Comparison of ENCODE assay signal across 27 mouse cellular contexts in genomic region chr10:69383186-69383585, GRCm38 (mm10). TPM values are rescaled to one million over a fixed set of nuclear protein-coding genes. Genes with fewer than 3 reads are reported as not detected.
DNase-seq lines count a peak whose midpoint lies in the region; ATAC-seq and TF ChIP-seq lines count a peak whose summit lies in the region.
"Had no signal": no experiment of that assay in that cellular context is flagged by ENCODE, and none has a peak within 500 bp of the region (broad histone marks: within the 10 kb centered on the region; RNA-seq: fewer than 3 reads in every experiment).

No protein-coding gene starts in this region.

- WGBS in hindbrain, postnatal 0 days: 75% methylated on average over 1 of the region's 1 CpGs
- 81% methylated on average over 1 of the region's 1 CpGs for WGBS in hindbrain, embryonic 13.5 days

- ATAC-seq in hindbrain, postnatal 0 days: no peak
- ATAC-seq in hindbrain, embryonic 13.5 days (ENCODE audit: low FRiP score): no peak
- ATAC-seq: CD4-positive, CD25-positive, alpha-beta regulatory T cell, adult 4 months; forebrain, embryonic 15.5 days; intestine, embryonic 15.5 days had no signal

- no peak overlapping the region for H3K9ac ChIP-seq in hindbrain, postnatal 0 days (replicated peaks; ENCODE audit: low read length)
- H3K9ac ChIP-seq in hindbrain, embryonic 13.5 days: no peak overlapping the region
- H3K9ac ChIP-seq: embryonic facial prominence, embryonic 12.5 days; embryonic facial prominence, embryonic 15.5 days; forebrain, embryonic 12.5 days; forebrain, embryonic 15.5 days; heart, embryonic 13.5 days; hindbrain, embryonic 15.5 days; intestine, embryonic 15.5 days had no signal

- H3K9me3 ChIP-seq in hindbrain, postnatal 0 days (ENCODE audit: low read length): no peaks in the 10 kb centered on the region
- no peaks in the 10 kb centered on the region for H3K9me3 ChIP-seq in hindbrain, embryonic 13.5 days
- H3K9me3 ChIP-seq: embryonic facial prominence, embryonic 12.5 days; embryonic facial prominence, embryonic 15.5 days; forebrain, embryonic 12.5 days; forebrain, embryonic 15.5 days; heart, embryonic 10.5 days; heart, embryonic 13.5 days; hindbrain, embryonic 15.5 days; intestine, embryonic 15.5 days had no signal

- no peak for TF ChIP-seq CTCF in hindbrain, postnatal 0 days (IDR thresholded peaks at IDR 0.05; ENCODE audit: low read depth)

- H3K4me1 ChIP-seq in hindbrain, postnatal 0 days (ENCODE audit: insufficient read depth, low read length): no peaks in the 10 kb centered on the region
- H3K4me1 ChIP-seq in hindbrain, embryonic 13.5 days (replicated peaks): no peaks in the 10 kb centered on the region
- H3K4me1 ChIP-seq: embryonic facial prominence, embryonic 15.5 days; forebrain, embryonic 12.5 days; forebrain, embryonic 15.5 days; heart, embryonic 10.5 days; heart, embryonic 13.5 days; hindbrain, embryonic 15.5 days; intestine, embryonic 15.5 days had no signal

- H3K4me2 ChIP-seq in hindbrain, postnatal 0 days (ENCODE audit: low read depth, low read length): no peak overlapping the region
- no peak overlapping the region for H3K4me2 ChIP-seq in hindbrain, embryonic 13.5 days
- H3K4me2 ChIP-seq: embryonic facial prominence, embryonic 12.5 days; embryonic facial prominence, embryonic 15.5 days; forebrain, embryonic 12.5 days; forebrain, embryonic 15.5 days; heart, embryonic 13.5 days; hindbrain, embryonic 15.5 days; intestine, embryonic 15.5 days had no signal

- no peaks in the 10 kb centered on the region for H3K36me3 ChIP-seq in hindbrain, postnatal 0 days (ENCODE audit: insufficient read depth, low read length)
- H3K36me3 ChIP-seq in hindbrain, embryonic 13.5 days: no peaks in the 10 kb centered on the region
- H3K36me3 ChIP-seq: embryonic facial prominence, embryonic 12.5 days; embryonic facial prominence, embryonic 15.5 days; forebrain, embryonic 12.5 days; forebrain, embryonic 15.5 days; heart, embryonic 10.5 days; heart, embryonic 13.5 days; hindbrain, embryonic 15.5 days; intestine, embryonic 15.5 days had no signal

- H3K27ac ChIP-seq in hindbrain, postnatal 0 days: no peak overlapping the region
- no peak overlapping the region for H3K27ac ChIP-seq in hindbrain, embryonic 13.5 days
- H3K27ac ChIP-seq: embryonic facial prominence, embryonic 12.5 days; embryonic facial prominence, embryonic 15.5 days; forebrain, embryonic 12.5 days; forebrain, embryonic 15.5 days; gastrocnemius, adult 2 months; heart, embryonic 10.5 days; heart, embryonic 13.5 days; hindbrain, embryonic 15.5 days; intestine, embryonic 15.5 days had no signal

- no peaks in the 10 kb centered on the region for H3K27me3 ChIP-seq in hindbrain, postnatal 0 days (ENCODE audit: insufficient read depth, low read length)
- no peaks in the 10 kb centered on the region for H3K27me3 ChIP-seq in hindbrain, embryonic 13.5 days
- H3K27me3 ChIP-seq: embryonic facial prominence, embryonic 12.5 days; embryonic facial prominence, embryonic 15.5 days; forebrain, embryonic 12.5 days; forebrain, embryonic 15.5 days; heart, embryonic 13.5 days; hindbrain, embryonic 15.5 days; intestine, embryonic 15.5 days had no signal

- DNase-seq in hindbrain, postnatal 0 days (ENCODE audit: low spot score): peak; percentile 31
- DNase-seq in MN1 (ENCODE audit: low spot score) (peak; percentile 23), adipocyte (ENCODE audit: low spot score) (peak; percentile 81)
- peak; percentile 79 for DNase-seq in gonadal fat pad, adult 2 months (ENCODE audit: low read depth)
- no peak for DNase-seq in c-Kit-positive CD71-positive TER-119-positive erythroid progenitor cells, embryonic 14.5 days (ENCODE audit: low spot score)
- DNase-seq in gastrocnemius, adult 18-20 months (ENCODE audit: low spot score): no peak
- DNase-seq: adrenal gland, postnatal 14 days; cerebellum, adult 18-20 months; cerebellum, adult 9-10 months; cerebellum, postnatal 14 days; gastrocnemius, adult 2 months; gastrocnemius, postnatal 14 days; heart, adult 18-20 months; heart, postnatal 14 days; heart, postnatal 4 days; kidney, adult 11 months; kidney, adult 8-10 months had no signal

- H3K4me3 ChIP-seq in hindbrain, postnatal 0 days (ENCODE audit: low read length): no peak overlapping the region
- no peak overlapping the region for H3K4me3 ChIP-seq in hindbrain, embryonic 13.5 days
- H3K4me3 ChIP-seq: embryonic facial prominence, embryonic 12.5 days; embryonic facial prominence, embryonic 15.5 days; forebrain, embryonic 12.5 days; forebrain, embryonic 15.5 days; gastrocnemius, adult 2 months; heart, embryonic 10.5 days; heart, embryonic 13.5 days; hindbrain, embryonic 15.5 days; intestine, embryonic 15.5 days had no signal

RNA-seq across cellular contexts. Expression of gene Ank3, which starts 15.4 kb away (rescaled TPM):
- 200 and 239 TPM in 2 replicates for total RNA-seq in hindbrain, postnatal 0 days (2014; rRNA removed)
- 58.7 and 60.1 TPM in 2 replicates for polyA plus RNA-seq in hindbrain, postnatal 0 days (2015; fragmentation: Nextera tagmentation; extraction: Ambion mirVana)
- 114 TPM in 2 replicates for polyA plus RNA-seq in hindbrain, embryonic 13.5 days (2015; fragmentation: Nextera tagmentation; extraction: Ambion mirVana)
- 13.9 and 22.6 TPM in 2 replicates for polyA plus RNA-seq in gonadal fat pad, adult 2 months (2012; rRNA removed)
- 10 to 100 TPM; 78.0 to 88.7 TPM for total RNA-seq in gastrocnemius, adult 18-20 months (2021)

RNA-seq across cellular contexts. Expression of gene Cdk1, which starts 30.4 kb away (rescaled TPM):
- 28.1 and 44.3 TPM in 2 replicates for total RNA-seq in hindbrain, postnatal 0 days (2014; rRNA removed)
- polyA plus RNA-seq in hindbrain, postnatal 0 days (2015; fragmentation: Nextera tagmentation; extraction: Ambion mirVana): 59.6 and 74.2 TPM in 2 replicates
- 99.4 and 113 TPM in 2 replicates for polyA plus RNA-seq in hindbrain, embryonic 13.5 days (2015; fragmentation: Nextera tagmentation; extraction: Ambion mirVana)
- 6.2 and 7.2 TPM in 2 replicates for polyA plus RNA-seq in gonadal fat pad, adult 2 months (2012; rRNA removed)
- total RNA-seq in gastrocnemius, adult 18-20 months (2021): not detected
- total RNA-seq: gastrocnemius, adult 2 months had no signal

Comparison
In these comparisons a context has a peak if more than half of its experiments do, and no peak if none do; other contexts are left out.
1. DNase-seq: peak in hindbrain, postnatal 0 days (single experiment), MN1 (single experiment), adipocyte (single experiment) and gonadal fat pad, adult 2 months (single experiment); none in c-Kit-positive CD71-positive TER-119-positive erythroid progenitor cells, embryonic 14.5 days (single experiment) and gastrocnemius, adult 18-20 months (single experiment).